Mouse (Mus musculus): Measurements from ENCODE around the gene Ccr9.

DNA sequence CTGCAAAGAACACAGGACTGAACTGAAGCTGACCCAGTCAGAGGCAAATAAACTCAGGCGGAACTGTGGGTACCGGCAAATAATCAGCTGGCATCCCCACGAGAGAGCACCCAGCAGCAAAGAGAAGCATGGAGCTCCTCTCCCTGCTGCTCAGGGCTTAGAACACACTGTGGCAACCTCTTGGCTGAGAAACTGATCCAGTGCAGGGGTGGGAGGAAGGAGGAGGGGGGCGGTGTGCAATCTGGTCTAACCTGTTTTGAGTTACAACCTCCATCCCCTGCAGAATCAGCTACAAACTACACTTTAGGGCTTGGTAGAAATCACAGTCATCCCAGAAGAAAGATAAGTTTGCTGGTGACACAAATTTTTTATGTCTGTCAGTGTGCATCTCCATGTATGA is 26.9 kb upstream of the Ccr9 start:
- TF ChIP-seq POLR2A (IDR thresholded peaks at IDR 0.05; ENCODE audit: low read depth, low read length), result no peak
- no peak for TF ChIP-seq CTCF (conservative IDR thresholded peaks at IDR 0.05; ENCODE audit: insufficient read depth, insufficient read length, low read depth, low read length)

Data from kidney, adult 2 months (tissue).